Mouse (Mus musculus) right cerebral cortex, postnatal 10 days (tissue): ENCODE measurements at regions not wholly inside any gene's neighbourhood (a gene's known extent, or its start where the extent isn't known, plus 50 kb on each side); places are given as distances from the start of the nearest gene placed in this dataset.

Source experiments
- DNase-seq, 2 experiments: peaks; one replicate each; pipeline ENCODE4 v3.0.0; 2021; ENCODE audit warnings: low spot score in 2 of 2

GRCm38 (mm10) chr1:189473071-189473470 is 71.0 kb upstream of the Kcnk2 start:
- no peak for DNase-seq

- no peak for DNase-seq
These were observed 56.3 kb upstream of the Kcnk2 start for GRCm38 (mm10) chr1:189458421-189458820.
